Mouse (Mus musculus) spleen, adult 2 months (tissue): Measurements from ENCODE around the gene Cpm.

Source experiments
- CTCF ChIP-seq: fragments of 200-500 bp; IDR thresholded peaks from 2 replicates; pipeline ENCODE4 v1.5.1; 2011; ENCODE audit warnings: mild to moderate bottlenecking, inconsistent platforms; ENCODE audit not compliant: insufficient read depth, insufficient read length, insufficient replicate concordance; ENCODE audit errors: extremely low read depth
- POLR2A ChIP-seq: fragments of 200-500 bp; IDR thresholded peaks from 2 replicates; pipeline ENCODE4 v1.6.1; 2011; ENCODE audit warnings: low read depth, low read length, inconsistent platforms

GRCm38 (mm10) chr10:117581753-117582062 lies 47.6 kb upstream of the Cpm start:
- TF ChIP-seq CTCF = no peak
- TF ChIP-seq POLR2A = no peak
